Mouse (Mus musculus): Measurements from ENCODE around the gene Thbs4.

- TF ChIP-seq MAFK (IDR thresholded peaks at IDR 0.05; ENCODE audit: insufficient read depth, low read depth, low read length) (no peak), ZC3H11A (IDR thresholded peaks at IDR 0.05; ENCODE audit: borderline replicate concordance, low read depth, low read length) (no peak), CHD2 (IDR thresholded peaks at IDR 0.05; ENCODE audit: low read depth, low read length) (no peak), ZNF384 (IDR thresholded peaks at IDR 0.05; ENCODE audit: low read depth, low read length) (no peak), HCFC1 (IDR thresholded peaks at IDR 0.05; ENCODE audit: borderline replicate concordance, insufficient read depth, low read length) (no peak)
Measured at GRCm38 (mm10) chr13:92704189-92704588, 90.4 kb downstream of the Thbs4 start.
